Mouse (Mus musculus) spleen, postnatal 14 days (tissue): ENCODE data around the gene Fhit.
"Not testable (repeated sequence)": the region's sequence is repeated elsewhere in the genome, so short reads cannot be mapped to it uniquely, and the experiment has no call there.

Experiments used
- DNase-seq, 2 experiments: peaks; one replicate each; pipeline ENCODE4 v3.0.0; 2021 to 2022; ENCODE audit warnings: low spot score in 2 of 2

Fhit gene

DNA sequence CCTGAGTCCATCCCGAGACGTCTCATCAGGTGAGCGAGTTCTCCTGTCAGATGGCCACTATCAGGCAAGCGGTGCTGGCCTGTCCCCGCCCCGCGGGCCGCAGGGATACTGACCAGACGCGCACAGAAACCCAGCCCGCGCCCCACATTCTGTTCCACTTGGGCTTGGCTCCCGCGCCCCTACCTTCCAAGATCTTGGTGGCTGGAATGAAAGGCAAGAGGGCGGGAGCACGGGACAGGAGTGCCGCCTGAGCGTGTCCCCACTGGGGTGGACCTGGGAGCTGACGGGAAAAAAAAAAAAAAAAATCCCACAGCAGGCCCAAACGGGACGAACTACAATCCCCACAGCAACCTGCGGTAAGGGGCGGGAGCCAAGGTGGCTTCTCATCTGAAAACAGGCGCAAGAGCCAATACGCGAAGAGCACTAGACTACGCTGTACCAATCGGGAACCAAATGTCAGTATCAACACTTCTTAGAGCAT is at the start of gene Fhit:
Fhit (minus strand) TSS at position 285 of the 481 bp plus-strand sequence.
- peak; percentile 54 to 65 for DNase-seq

DNA sequence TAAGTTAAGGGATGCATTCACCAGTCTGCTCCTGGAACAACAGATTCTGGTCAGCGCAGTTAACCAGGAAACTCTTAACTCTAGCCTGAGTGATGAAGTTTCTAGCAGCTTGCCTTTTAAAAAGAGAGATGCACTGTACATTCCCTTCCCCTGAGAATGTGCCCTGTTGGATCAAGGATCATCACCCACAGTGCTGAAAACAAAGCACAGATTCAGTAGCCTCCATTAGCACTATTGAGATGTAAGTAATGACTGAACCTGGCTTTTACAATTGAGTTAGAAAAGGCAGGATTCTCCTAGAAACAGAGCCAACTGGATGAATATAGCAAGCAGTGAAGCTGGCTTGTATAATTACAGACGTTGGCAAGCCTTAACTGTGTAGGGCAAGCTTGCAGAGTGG is 45.0 kb upstream of the Fhit start:
- DNase-seq: no peak

DNA sequence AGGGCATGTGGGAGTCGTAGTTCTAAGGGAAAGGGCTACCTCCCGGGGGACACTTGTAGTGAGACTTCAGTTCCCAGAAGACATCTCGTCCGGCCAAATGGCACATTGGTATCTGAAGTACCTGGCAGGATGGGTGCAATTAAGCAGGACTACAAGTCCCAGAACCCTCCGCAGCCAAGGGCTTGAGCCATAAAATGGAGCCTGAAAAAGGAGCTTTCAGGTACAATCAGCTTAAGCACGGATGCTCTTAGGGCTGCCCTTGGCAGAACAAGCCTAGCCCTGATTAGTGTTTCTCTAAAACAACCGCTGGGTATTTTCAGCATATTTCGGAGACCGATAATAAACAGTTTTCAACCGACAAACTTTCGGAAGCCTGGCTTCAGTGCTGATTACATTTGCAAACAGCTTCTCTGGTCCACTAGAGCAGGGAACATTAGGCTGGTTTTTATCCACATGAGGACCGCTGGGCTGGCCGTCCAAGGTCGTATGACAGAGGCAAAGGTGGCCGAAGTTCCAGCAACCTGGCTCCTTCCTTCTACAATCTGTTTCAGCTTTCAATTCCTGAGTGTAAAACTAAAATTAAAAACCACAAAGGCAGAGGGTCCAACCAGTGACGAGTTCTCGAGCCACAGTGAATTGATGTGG is 907 bp downstream of the Fhit start:
- peak in 1 of 2 experiments; percentile 31 for DNase-seq

DNA sequence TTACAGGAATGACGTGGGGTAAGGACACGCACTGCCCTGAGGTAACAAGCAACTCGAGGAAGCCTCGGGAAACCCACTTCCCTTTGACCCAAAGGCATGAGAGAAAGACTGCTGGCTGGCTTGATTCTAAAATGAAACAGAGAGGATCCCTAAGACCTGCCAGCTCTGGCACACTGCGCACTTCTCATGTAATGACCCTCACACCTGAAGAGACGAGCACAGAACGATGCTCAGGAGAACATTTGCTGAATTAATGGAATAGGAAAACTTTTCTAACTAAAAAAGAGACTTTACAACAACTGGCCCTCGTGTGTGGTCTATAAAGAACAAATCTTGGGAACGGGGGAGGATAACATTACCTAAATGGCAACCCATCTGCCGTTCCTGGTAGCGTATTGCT is 2.2 kb downstream of the Fhit start:
- DNase-seq: no peak

DNA sequence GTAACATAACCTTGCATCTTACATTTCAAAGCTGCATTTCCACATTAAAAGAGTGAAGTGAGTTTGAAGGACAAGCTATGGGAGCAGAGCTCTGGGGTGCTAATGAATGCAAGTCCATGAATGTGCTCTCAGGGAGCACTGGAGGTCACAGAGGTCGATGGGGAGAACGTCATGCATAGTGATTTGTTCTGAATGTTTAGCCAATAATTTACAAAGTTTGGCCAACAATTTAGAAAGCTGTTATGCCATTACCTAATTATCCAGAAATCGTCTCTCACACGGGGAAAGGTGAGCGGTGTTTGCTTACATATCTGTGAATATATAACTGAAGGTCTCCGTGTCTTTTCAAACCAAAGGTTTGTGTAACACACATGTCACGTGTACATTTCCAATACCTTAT is 2.8 kb downstream of the Fhit start:
- DNase-seq: no peak

DNA sequence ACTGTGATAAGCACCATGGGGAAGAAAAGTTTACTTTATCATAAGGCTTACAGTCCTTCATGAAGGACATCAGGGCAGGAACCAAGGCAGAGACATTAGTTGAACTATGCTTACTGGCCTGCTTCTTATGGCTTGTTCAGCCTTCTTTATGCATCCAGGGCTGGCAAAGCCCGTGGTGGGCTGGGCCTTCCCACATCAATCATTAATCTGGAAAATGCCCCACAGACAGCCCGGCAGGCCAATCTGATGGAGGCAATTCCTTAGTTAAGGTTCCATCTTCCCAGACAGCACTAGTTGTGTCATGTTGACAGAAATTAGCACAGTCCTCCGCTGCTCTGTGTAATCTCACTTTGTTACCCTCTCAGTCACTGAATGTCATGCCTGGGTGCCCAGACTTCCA is 4.1 kb downstream of the Fhit start:
- DNase-seq: no peak

DNA sequence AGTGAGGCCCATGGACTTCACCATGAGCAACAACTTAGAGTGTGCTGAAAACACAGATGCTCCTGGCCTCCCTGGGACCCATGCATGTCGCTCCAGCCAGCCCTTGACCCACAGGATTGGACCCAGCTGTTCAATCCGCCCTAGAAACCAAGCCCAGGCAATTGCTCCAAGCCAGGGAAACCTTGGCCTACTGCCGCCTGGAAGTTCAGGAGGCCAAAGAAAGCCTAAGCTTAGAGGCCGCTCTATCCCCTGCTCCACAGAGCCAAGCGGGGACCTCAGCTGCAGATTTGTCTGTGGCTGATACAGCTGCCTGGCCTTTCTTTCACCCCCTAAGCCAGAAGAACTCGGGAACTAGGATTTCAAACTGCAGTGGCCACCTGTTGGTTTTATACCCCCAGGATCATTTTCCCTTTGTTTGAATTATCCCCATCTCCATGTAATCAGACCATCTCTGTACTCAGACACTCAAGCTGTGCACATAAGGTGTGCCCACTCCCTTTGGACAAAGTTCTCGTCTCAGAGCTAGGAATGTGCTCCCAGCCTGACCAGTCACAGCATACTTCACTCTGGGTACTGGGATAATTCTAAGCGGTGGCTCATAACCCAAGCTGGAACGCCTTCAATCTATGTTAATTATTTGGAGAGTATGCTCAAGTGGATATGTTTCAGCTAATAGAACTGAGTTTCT is 10.1 kb downstream of the Fhit start:
- DNase-seq: no peak

DNA sequence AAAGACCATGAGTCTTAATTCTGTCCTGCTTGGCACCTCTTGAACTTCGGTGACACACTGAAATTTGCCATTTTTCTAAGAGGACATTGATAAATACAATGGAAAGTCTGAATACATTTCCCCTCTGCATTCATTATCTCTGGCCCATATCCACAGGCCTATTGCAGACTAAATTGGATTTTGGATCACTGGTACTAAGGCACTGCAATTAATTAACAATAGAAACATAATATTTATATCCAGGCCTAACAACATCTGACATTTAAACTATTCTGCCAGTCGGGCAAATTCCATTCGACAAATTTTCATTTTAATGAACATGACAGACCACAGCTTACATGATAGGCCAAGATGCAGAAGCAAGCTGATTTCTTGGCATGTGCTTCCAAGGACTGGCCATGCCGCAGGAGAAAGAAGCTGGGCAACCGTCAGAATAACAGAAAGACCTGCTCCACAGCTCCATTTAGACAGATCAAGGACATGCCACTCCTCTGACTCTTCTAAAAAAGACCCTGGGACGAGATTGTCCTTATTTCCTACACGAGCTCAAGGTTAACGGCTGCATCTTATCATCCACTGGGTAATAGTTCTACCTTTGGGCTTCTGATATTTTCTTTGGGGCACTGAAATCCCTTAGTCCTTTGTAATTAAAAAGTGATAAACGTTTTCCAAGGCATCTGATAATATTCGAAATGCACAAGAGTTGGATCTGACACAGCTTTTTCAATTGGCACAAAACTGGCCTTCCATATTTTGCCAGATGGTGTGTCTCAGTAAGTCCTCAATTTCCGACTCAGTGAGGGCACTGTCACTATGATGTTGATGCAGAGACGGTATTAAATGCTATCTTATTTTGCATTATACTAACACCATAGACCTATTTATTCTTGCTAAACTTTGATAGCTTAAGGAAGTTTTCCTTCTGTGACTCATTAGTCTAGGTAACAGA is 27.8 kb downstream of the Fhit start:
- DNase-seq: no peak

DNA sequence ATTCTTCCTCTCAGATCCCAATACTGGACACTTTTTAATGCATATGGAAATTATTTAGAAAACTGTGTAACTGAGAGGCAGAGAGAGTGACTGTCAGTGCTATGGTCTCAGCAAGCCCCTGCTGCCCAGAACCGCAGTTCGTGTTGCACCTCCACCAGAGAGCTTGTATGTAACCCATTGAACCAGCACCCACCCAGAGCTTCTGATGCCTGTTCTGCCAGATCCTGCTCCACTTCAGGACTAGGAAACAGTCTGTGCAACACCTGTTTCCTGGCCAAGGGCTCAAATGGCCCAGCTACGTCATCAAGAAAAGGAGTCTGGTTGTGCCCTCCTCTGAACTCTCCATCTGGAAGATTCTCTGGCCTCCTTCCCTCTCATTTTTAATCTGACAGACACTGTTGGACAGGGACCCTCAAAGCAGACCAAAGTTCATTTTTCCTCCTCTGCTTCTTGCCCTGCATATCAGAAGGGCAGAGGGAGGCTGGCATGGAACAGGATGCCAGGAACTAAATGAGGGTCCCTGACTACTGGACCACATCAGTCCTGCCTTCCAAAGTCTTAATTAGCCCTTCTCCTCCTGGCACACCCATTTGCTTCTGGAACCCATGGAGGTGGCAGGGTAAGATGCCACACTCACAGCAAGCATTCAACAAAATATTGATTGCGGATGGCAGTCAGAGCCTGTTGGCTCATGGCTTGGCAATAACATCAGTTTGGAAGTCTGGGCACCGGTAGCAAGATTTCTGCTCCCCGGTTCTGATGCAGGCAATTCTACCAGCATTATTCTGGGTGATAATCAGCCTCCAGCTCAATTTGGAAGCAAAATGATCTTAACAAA is 29.0 kb downstream of the Fhit start:
- DNase-seq: no peak

DNA sequence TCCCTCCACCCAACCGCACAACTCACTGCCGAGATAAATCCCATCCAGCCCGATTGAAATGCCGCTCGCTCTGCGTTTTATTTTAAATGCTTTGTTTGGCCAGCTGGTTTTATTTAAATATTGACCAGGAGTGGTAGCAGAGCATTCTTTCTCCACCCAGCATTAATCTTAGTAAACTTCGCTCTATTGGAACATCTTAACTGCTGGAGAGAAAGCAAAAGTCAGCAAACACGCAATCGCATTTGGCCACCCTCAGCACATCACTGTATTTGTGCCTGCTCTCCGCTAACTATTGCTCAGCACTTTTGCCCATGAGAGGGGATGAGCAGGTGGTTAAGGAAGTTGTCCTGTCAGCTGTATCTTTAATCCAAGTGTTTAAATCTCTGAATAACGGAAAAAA is 36.7 kb downstream of the Fhit start:
- DNase-seq: no peak

DNA sequence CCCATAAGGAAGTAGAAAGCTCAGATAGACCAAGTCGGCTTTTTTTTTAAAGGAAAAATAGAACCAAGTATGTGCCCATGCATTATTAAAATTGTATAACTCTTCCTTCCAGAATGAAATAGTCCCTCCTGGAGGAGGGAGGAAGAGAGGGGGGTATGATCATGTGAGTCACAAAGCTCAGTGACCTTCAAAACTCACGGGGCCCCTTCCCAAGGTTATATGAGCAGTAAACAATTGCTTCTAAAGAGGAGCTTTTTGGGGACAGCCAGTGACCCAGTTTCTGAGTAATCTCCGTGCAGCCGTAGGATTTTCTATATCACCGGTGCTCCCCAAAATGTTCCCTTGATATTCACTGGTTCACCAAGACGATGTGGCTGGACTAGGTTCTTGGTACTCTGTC is 42.8 kb downstream of the Fhit start:
- no peak for DNase-seq

DNA sequence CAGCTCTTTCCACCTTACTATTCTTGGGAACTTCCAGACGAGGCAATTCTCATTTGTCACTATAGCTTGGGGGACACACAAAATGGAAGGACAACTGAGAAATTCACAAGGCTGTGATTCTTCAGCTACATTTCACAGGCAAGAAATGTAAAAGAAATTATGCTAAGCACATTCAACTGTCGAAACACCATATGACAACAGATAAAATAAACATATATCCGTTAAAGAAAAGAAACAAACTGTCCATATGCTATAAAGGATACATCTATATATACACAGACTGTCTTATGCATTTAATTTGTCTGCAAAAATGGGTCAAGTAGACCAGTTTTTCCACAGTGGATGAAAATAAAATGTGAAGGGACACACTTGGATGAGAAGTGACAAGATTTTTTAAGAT is 76.2 kb downstream of the Fhit start:
- DNase-seq: no peak

DNA sequence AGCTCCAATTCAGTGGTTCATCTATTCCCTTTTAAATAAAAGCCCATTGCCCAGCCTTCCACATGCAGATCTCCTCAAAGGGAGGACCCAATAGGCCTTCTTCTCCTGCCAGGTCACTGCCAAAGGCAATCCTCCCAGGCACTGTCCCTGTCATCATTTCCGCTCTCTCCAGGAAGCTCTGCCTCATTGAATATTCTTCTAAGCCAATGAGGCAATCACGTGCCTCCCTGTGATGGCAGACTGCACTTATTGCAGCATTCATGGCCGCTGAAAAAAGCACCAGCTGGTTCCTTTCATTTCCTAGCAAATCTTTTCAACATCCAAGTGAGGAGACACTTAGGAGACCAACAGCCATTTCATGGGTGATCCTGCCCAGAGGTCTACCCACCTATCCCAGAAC is 77.9 kb downstream of the Fhit start:
- DNase-seq: no peak

DNA sequence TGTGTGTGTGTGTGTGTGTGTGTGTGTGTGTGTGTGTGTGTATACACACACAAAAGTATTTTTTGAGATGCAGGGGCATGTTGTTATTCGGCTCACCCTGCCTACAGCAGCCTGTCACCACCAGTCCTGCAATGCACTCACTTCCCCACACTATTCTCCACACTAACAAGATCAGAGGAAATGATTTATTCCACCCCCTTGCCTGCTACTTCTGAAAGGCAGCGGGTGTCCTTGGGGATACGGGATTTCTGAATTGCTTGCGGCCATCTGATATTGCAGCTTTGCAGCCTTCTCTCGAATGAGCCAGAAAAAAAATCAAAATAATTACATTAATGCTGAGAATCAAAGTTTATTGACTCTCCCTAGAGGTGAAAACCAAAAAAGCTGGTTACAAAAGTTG is 78.4 kb downstream of the Fhit start:
- no peak for DNase-seq

DNA sequence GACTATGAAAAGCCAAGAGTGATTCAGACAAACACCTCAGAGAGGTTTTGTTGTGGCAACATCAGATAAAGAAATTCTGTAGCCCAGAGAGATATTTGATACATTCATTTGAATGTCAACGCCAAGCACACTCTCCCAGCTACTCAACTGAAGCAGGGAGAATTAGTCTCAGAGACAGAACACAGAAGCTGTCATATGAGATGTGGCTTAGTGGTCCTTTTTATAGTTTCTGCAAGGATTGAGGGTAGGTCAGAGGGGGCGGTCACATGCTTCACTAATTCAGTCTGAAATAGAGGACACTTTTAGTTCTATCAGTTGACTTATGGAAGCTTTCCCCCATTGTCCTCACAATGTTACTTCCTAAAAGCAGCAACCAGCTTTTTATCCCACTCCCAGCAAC is 98.2 kb downstream of the Fhit start:
- no peak for DNase-seq

DNA sequence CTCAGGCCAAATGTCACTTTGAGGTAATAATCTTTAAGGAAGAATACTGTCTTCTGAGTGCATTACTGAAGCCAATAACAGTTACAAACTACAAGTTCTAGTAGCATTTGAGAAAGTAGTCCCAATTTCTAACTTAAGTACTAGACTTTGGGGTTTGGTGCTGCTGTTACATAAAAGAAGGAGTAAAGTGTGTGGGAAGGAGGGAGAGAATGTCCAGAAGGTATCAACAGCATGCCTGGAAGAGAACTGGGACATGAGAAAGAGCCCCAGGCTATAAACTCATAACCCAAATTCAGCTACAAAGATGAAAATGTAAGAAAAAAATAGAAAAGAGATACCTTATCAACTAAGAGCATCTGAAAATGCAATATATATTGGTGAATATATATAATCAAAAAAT is 101.6 kb downstream of the Fhit start:
- DNase-seq: no peak

DNA sequence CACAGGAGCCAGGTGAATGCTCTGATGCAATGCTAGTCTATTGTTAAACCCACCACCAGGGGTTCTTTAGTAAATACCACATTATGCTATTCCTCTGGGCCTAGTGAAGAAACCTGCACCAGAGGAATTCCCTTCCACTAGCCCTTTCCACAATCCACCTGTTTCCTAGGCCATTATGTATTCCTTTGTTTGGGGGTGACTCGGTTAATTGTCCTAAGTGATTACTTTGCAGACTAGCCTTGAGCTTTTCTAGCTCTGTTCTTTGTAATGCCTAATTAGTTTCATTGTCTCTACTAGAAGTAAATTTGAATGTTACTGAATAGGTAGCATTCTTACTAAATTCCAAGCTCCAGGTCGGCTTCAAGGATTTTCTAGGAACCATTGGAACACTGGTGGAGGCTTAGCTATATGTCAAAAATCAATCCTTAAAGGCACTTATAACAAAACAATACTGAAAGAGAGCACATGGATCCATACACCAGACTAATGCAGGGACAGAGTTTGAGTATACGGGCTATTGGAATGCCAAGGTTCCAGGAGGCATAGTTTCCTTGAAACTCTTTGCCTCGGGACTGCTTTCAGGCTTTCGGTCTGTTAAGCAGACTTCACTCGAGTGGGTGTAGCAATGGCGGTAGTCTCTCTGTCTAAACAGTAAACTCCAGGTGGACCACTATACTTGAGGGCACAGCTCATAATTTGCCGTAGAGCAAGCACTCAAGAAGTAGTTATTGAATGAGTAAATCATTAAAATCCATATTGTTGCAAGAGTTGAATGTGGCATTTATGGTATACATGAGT is 122.1 kb downstream of the Fhit start:
- not testable (repeated sequence) for DNase-seq

DNA sequence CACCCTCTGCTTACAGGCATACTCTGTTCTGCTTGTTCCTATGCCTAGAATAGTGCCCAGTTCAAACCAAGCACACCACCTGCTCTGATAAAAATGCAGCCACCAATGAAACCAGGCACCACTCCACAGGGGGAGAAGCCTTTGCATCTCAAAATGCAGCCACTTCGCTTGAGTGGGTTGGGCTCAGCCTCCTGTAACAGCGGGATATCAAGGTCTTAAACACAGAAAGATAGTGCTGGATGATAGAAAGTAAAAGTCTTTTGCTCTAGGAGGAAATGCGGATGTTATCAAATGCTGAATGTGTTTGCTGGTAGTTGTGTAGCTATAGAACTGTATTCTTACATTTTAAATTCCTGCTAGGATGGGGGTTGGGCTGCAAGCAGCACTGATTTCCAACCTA is 140.4 kb downstream of the Fhit start:
- no peak for DNase-seq

DNA sequence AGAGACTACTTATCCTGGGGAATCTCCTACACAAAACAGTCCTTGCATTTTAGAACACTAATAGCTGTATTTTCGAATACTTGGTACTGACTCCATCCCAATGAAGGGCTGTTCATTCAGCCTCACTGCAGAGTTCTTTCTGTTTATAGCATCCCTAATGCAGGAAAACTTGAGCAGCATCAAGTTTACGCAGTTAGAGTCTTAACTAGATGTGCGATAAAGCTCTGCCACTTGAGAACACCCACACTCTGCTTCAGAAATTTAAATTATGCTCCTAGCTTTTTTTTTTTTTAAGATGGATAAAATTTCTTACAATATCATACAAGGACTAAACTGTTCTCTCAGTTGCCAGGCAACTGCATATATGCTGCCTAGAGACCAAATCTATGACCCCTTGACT is 183.2 kb downstream of the Fhit start:
- DNase-seq: no peak

DNA sequence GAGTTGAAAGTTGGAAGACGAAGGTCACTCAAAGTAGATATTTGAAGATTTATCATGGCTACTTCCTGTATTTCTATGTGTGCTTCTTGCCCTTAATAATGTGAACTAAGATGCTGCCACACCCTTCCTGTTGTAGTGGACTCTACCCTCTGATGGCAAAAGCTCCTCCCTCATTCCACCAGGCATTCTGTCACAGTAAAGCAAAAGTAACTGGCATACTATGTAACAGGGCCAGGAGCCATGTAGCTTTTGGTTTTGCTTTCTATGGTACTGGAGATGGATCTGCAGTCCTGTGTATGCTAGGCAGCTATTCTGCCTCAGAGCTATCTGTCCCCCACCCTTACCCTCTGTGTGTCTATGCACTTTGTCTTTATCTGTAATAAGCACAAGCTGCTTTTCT is 220.2 kb downstream of the Fhit start:
- no peak for DNase-seq

DNA sequence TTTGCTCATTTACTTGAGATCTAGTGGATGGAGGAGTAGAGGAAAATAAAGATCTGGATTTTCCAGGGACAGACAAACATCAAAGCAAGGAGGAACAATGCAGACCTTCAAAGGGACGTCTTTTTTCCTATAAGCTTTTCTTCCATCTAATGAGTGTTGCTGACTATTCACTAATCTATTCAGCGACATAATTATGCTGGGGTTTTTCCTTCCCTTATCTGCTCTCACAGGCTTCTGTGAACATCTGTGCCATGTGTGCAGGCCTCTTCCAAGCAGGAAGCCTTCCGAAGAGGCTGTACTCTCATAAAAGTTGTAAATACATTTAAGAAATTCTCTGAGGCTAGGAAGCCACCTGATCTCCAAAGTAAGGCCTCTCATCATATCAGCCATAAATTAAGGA is 228.2 kb downstream of the Fhit start:
- no peak for DNase-seq
